Mouse (Mus musculus): ENCODE measurements at regions not wholly inside any gene's neighbourhood (a gene's known extent, or its start where the extent isn't known, plus 50 kb on each side); places are given as distances from the start of the nearest gene placed in this dataset.
A peak's percentile ranks its signal among the peaks of the same experiment; 100 is the strongest.

- DNase-seq (ENCODE audit: low read depth), result no peak
These were observed 672.2 kb upstream of the 4930452B06Rik start for GRCm38 (mm10) chr14:9338220-9338619.

GRCm38 (mm10) chr14:9337107-9337506 lies 671.1 kb upstream of the 4930452B06Rik start:
- peak; percentile 90 for DNase-seq (ENCODE audit: low read depth)

- DNase-seq (ENCODE audit: low read depth), result no peak
These were observed 665.6 kb upstream of the 4930452B06Rik start for GRCm38 (mm10) chr14:9331593-9331992.

- DNase-seq (ENCODE audit: low read depth), result no peak
These were observed 664.7 kb upstream of the 4930452B06Rik start for GRCm38 (mm10) chr14:9330767-9331166.

- DNase-seq (ENCODE audit: low read depth), result no peak
These were observed 663.9 kb upstream of the 4930452B06Rik start for GRCm38 (mm10) chr14:9329839-9330485.

- DNase-seq (ENCODE audit: low read depth), result no peak
These were observed 661.3 kb upstream of the 4930452B06Rik start for GRCm38 (mm10) chr14:9327344-9327743.

- peak; percentile 19 for DNase-seq (ENCODE audit: low read depth)
These were observed 653.8 kb upstream of the 4930452B06Rik start for GRCm38 (mm10) chr14:9319842-9320241.

GRCm38 (mm10) chr14:9318796-9319465 lies 652.9 kb upstream of the 4930452B06Rik start:
- no peak for DNase-seq (ENCODE audit: low read depth)

- no peak for DNase-seq (ENCODE audit: low read depth)
These were observed 649.2 kb upstream of the 4930452B06Rik start for GRCm38 (mm10) chr14:9315224-9315623.

- DNase-seq (ENCODE audit: low read depth), result no peak
These were observed 630.1 kb upstream of the 4930452B06Rik start for GRCm38 (mm10) chr14:9296145-9296544.

GRCm38 (mm10) chr14:9294555-9294954 lies 628.5 kb upstream of the 4930452B06Rik start:
- no peak for DNase-seq (ENCODE audit: low read depth)

GRCm38 (mm10) chr14:9288103-9288502 lies 622.1 kb upstream of the 4930452B06Rik start:
- no peak for DNase-seq (ENCODE audit: low read depth)

- no peak for DNase-seq (ENCODE audit: low read depth)
These were observed 619.6 kb upstream of the 4930452B06Rik start for GRCm38 (mm10) chr14:9285606-9286002.

GRCm38 (mm10) chr14:9284976-9285605 lies 619.1 kb upstream of the 4930452B06Rik start:
- DNase-seq (ENCODE audit: low read depth), result peak; percentile 16

GRCm38 (mm10) chr14:9267282-9268091 lies 601.4 kb upstream of the 4930452B06Rik start:
- DNase-seq (ENCODE audit: low read depth), result no peak

- no peak for DNase-seq (ENCODE audit: low read depth)
These were observed 586.0 kb upstream of the 4930452B06Rik start for GRCm38 (mm10) chr14:9252017-9252416.

- no peak for DNase-seq (ENCODE audit: low read depth)
These were observed 579.2 kb upstream of the 4930452B06Rik start for GRCm38 (mm10) chr14:9245266-9245665.

GRCm38 (mm10) chr14:9243336-9243735 lies 577.3 kb upstream of the 4930452B06Rik start:
- DNase-seq (ENCODE audit: low read depth), result no peak

GRCm38 (mm10) chr14:9242118-9242517 lies 576.1 kb upstream of the 4930452B06Rik start:
- no peak for DNase-seq (ENCODE audit: low read depth)

GRCm38 (mm10) chr14:9227670-9228069 lies 561.6 kb upstream of the 4930452B06Rik start:
- no peak for DNase-seq (ENCODE audit: low read depth)

GRCm38 (mm10) chr14:9200246-9200645 lies 534.2 kb upstream of the 4930452B06Rik start:
- no peak for DNase-seq (ENCODE audit: low read depth)

- DNase-seq (ENCODE audit: low read depth), result no peak
These were observed 526.2 kb upstream of the 4930452B06Rik start for GRCm38 (mm10) chr14:9192122-9192769.

Data from fibroblast of lung, adult 2 months (primary cell).